Mouse (Mus musculus) Muller cell, postnatal 12 days (primary cell): ENCODE measurements around the gene Gh.
A peak's percentile ranks its signal among the peaks of the same experiment; 100 is the strongest.

Experiments
- DNase-seq: peaks from one replicate; pipeline ENCODE4 v3.0.0-alpha.2; 2015; ENCODE audit errors: inconsistent ontology term

The Gh gene

DNA sequence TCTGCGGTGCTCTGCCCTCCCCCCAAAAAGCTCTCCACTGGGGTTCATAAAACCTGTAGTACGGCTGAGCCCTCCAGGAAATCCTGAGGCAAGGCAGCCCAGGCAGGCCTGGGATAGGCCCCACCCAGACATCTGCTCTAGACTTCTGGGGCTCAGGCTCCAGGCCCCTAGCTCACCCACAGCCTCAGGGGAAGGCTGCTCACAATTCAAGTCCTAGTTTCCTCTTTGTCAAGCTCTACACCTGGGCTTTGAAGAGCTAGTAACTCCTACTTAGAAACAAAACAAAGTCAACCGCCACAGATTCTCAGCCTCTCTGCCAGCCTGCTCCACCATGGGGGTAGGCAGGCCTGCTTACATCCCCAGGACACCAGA, 32.6 kb downstream of the Gh start:
- DNase-seq = no peak

GRCm38 (mm10) chr11:106268326-106269059, 33.2 kb downstream of the Gh start:
- DNase-seq = peak; percentile 85

GRCm38 (mm10) chr11:106267871-106268270, 33.8 kb downstream of the Gh start:
- DNase-seq = no peak

DNA sequence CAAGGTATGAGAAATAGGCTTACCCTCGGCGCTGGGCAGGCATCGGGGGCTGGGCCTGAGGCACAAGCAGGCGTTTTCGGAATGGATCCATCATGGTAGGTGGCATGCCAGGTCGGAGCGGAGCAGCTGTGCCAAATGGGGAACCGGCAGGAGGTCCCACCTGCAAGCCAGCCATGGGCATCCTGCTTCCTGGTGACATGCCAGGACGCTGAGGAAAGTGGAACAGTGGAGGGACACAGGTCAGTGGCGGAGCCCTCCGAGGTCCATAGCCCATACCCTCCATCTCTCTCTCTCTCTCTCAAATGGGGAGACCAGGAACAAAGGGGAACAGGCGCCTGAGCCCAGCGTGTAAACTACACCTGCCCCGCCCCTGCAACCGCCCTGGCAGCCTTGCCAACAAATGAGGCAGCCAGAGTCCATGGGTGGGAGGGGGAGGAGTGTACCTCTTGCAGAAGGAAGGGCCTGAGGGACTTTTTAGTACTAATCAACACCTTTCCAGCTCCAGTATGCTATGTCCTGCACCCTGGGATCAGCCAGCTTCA, 34.3 kb downstream of the Gh start:
- no peak for DNase-seq

GRCm38 (mm10) chr11:106266431-106266830, 35.2 kb downstream of the Gh start:
- no peak for DNase-seq

DNA sequence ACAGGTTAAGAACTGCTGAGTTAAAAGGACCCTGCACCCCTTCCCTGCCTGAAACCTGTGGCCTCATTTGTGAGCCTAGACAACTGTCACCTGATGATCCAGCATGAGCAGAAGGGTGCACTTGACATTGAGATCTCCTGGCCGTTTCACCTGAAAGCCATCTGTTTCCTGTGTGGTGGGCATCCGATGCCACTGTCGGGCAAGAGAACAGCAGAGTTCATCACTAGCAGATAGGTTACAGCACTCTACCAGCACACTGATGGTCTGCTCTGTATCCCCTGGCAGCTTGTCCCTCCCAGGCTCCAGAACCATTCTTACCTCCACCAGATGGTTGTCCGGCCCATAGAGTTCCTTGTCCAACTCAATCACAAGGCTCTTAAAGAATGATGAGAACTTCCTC, 36.1 kb downstream of the Gh start:
- no peak for DNase-seq

DNA sequence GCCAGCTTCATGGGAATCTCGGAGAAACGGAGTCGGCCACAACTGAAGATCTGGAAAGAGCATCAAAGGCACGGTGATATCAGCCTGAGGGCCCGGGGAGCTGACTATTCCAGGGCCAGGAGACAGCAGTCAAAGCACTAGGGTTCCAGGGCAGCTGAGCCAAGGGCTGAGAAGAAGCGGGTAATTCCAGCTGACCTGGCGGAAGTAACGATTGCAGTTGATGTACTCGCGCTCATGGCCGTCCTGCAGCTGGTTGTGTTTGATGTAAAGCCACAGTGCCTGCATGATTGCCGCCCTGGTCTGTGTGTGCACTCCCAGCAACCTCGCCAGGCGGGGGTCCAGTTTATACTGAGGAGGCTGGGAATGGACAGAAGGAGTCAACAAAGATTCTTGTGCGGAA, 36.7 kb downstream of the Gh start:
- no peak for DNase-seq

DNA sequence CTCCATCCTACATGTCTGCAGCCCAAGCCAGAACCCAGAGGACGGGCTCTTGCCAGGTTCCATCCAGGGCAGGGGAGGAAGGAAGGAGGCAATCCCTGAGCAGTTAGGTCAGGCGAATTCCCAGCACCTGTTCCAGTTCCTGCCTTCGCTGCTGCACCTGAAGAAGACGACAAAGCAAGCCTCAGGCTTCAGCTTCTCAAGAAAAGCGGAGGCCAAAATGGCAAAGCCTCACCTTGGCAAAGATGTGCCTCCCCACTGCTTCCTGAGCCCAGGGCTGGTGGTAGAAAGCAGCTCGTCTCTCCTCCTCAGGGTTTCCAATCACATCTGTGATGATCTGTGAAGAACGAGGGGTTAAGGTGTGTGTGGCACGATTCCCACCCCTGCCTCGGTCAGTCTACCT, 37.7 kb downstream of the Gh start:
- no peak for DNase-seq

DNA sequence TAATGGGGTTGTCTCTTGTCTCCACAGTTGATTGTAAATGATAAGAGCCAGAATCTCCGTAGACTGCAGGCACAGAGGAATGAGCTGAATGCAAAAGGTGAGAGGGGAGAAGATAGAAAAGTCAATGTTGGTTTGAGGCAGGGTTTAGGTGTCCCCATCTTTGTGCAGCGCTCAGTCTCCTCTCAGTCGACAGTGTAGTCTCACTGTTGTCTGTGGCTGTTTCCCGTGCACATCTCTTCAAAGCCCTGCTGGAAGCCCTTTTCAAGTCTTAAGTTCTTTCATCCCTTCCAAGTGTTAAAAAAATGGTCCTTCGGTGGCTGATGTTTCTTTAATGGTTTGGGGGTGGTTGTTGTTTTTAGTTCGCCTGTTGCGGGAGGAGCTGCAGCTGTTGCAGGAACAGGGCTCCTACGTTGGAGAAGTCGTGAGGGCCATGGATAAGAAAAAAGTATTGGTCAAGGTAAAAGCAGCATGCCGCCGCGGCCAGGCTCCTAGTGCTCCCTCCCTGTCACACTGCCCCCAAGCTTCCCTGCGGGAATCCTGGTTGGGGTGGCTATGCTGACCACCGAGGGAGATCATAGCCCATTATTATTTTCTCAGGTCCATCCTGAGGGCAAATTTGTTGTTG, 40.7 kb downstream of the Gh start:
- no peak for DNase-seq

- DNase-seq = no peak
Observed at GRCm38 (mm10) chr11:106256775-106257174, 44.9 kb downstream of the Gh start.

DNA sequence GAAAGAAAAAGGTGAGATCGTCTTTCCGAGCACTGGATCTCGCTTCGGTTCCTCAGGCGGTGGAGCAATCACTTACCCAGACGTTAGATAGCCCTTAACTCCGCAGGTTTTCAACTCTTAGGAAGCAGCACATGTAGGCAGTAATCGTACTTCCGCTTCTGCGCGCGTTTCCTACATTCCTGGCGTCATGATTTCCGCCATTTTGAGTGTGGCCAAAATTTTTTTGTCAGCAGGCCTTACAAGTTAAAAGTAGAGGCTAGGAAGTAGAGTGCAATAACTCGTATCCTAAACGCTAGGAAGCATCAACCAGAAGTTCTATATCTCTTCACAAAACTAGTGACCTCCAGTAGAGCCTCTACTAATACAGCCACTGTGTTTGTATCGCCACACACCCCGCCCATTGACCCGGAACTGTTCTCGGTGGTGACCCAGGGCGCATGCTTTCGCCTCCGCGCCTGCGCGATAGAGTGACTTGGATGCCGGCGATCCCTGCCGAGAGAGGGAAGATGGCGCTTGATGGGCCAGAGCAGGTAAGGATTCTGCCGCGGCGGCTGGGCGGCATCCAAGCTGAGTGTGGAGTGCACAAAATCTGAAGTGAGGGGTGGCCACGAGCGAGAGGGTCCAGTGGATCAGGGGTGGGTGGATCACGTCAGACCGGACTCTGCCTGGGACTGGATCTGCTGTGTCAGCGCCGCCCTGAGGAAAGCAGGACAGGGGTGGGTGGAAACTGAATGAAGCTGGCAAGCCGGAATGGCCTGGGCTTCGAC, 45.8 kb downstream of the Gh start, which contains the start of the genes Ftsj3 and Psmc5:
TSS of gene Ftsj3 (minus strand) at position 395 of the 767 bp plus-strand sequence.
TSS of gene Psmc5 (plus strand) at position 470 of the 767 bp plus-strand sequence.
- DNase-seq = peak; percentile 96

GRCm38 (mm10) chr11:106255174-106255573, 46.5 kb downstream of the Gh start:
- DNase-seq = no peak

DNA sequence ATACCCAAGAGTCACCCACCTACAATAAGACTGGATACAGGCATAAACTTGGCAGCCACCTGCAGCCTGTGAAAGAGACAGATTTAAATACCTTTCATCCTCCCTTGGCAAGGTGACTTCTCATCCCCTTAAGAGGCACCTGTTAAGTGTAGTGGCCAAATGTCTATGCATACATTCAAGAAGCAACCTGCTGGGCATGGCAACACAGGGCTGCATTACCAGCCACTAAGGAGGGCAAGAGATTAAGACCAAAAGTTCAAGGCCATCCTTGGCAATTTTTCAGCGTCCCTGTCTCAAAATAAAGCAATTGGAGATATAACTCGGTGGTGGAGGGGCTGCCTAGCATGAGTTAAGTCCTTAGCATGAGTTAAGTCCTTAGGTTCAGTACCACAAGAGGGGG, 46.9 kb downstream of the Gh start:
- no peak for DNase-seq
